Mouse (Mus musculus): ENCODE results near the gene Lrrk2. TPM values are rescaled to one million over a fixed set of nuclear protein-coding genes. Genes with fewer than 3 reads are reported as not detected.

Gene Lrrk2
- polyA plus RNA-seq, 1 experiment from 2014 or later, result 1.5 TPM

GRCm38 (mm10) chr15:91700841-91701240, 27.9 kb downstream of the Lrrk2 start:
- no peaks in the 10 kb centered on the region for H3K36me3 ChIP-seq
- no peak overlapping the region for H3K9ac ChIP-seq
- H3K4me3 ChIP-seq, result no peak overlapping the region
- ATAC-seq (ENCODE audit: low FRiP score), result no peak
- H3K9me3 ChIP-seq, result no peaks in the 10 kb centered on the region
- no peak overlapping the region for H3K4me2 ChIP-seq
- H3K27ac ChIP-seq, result no peak overlapping the region
- H3K27me3 ChIP-seq, result no peaks in the 10 kb centered on the region
- WGBS, result 22% methylated on average over 1 of the region's 1 CpGs
- peaks cover 6% of the 10 kb centered on the region; the same call in 1 of the 2 replicates for H3K4me1 ChIP-seq (replicated peaks)

GRCm38 (mm10) chr15:91702991-91703715, 30.2 kb downstream of the Lrrk2 start:
- peaks cover 6% of the 10 kb centered on the region; the same call in 1 of the 2 replicates for H3K4me1 ChIP-seq (replicated peaks)
- WGBS, result 40% methylated on average over 8 of the region's 8 CpGs
- ATAC-seq (ENCODE audit: low FRiP score), result peak; percentile 63
- no peaks in the 10 kb centered on the region for H3K36me3 ChIP-seq
- no peaks in the 10 kb centered on the region for H3K9me3 ChIP-seq
- no peak overlapping the region for H3K4me2 ChIP-seq
- no peaks in the 10 kb centered on the region for H3K27me3 ChIP-seq
- no peak overlapping the region for H3K9ac ChIP-seq
- H3K4me3 ChIP-seq, result no peak overlapping the region
- no peak overlapping the region for H3K27ac ChIP-seq

DNA sequence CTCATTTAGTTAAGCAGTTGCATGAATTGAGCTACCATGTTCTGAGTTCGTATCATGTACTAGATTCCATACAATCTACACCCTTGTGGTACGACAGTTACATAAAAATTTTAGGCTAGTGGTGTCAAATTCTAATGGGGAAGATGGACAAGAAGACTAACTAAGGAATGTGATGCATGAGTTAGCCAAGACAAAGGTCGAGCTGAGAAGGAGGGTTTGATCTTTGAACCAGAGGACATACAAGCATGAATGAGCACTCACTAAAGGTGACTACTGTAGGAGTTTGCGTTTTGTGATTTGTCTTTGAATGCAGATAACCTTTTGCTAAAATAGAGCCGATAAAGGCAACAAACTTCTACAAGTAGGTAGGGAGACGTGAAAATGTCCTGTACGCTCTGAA, 31.1 kb downstream of the Lrrk2 start:
- Histone ChIP-seq H3K9ac (no peak overlapping the region), H3K27me3 (no peaks in the 10 kb centered on the region), H3K4me3 (no peak overlapping the region), H3K9me3 (no peaks in the 10 kb centered on the region), H3K4me2 (no peak overlapping the region), H3K36me3 (no peaks in the 10 kb centered on the region), H3K27ac (no peak overlapping the region), H3K4me1 (replicated peaks) (peaks cover 6% of the 10 kb centered on the region; the same call in 1 of the 2 replicates)
- 82% methylated on average over 7 of the region's 7 CpGs for WGBS
- ATAC-seq (ENCODE audit: low FRiP score), result no peak

GRCm38 (mm10) chr15:91709207-91710130, 36.5 kb downstream of the Lrrk2 start:
- peak; percentile 49; the same call in 1 of the 2 replicates for ATAC-seq (ENCODE audit: low FRiP score)
- WGBS, result 29% methylated on average over 29 of the region's 29 CpGs
- Histone ChIP-seq H3K27me3 (no peaks in the 10 kb centered on the region), H3K4me1 (replicated peaks) (peaks cover 6% of the 10 kb centered on the region; the same call in 1 of the 2 replicates), H3K27ac (no peak overlapping the region), H3K36me3 (no peaks in the 10 kb centered on the region), H3K9ac (peak overlapping the region; percentile 49), H3K4me3 (peak overlapping the region; percentile 32), H3K4me2 (peak overlapping the region; percentile 56), H3K9me3 (no peaks in the 10 kb centered on the region)

DNA sequence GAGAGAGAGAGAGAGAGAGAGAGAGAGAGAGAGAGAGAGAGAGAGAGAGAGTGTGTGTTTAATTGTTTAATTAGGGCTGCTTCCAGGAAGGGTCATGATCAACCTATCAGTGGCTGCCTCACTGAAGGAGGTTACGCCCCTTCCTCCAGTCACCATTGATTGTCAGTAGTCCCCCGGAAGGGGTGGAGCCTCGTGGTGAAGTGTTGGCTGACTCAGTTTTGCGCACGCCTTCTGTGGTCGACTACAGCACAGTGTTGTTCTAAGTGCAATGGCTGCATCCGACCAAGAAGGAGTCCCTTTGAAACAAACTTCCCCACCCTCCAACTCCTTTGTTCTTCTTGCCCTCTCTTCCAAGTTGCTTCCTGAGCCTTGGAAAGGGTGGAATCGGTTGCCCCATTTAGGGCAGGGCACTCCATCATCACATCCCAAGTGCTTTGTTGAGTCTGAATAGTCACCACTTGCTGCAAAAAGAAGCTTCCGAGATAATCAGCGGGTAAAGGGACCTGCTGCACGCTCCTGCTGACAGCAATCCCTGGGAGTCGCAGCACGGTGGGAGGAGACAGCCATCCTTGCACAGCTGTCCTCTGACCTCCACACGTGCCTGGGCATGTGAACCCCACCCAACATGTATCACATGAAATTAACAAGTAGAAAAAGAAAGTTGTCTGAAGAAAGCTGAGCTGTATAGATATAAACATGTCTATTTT, 62.4 kb downstream of the Lrrk2 start:
- Histone ChIP-seq H3K9me3 (no peaks in the 10 kb centered on the region), H3K27me3 (no peaks in the 10 kb centered on the region), H3K4me1 (replicated peaks) (no peaks in the 10 kb centered on the region), H3K4me2 (peak overlapping the region; percentile 15; the same call in 1 of the 2 replicates), H3K4me3 (no peak overlapping the region), H3K9ac (no peak overlapping the region), H3K36me3 (no peaks in the 10 kb centered on the region), H3K27ac (no peak overlapping the region)
- WGBS, result 50% methylated on average over 14 of the region's 14 CpGs
- ATAC-seq (ENCODE audit: low FRiP score), result no peak

GRCm38 (mm10) chr15:91736791-91737533, 64.0 kb downstream of the Lrrk2 start:
- Histone ChIP-seq H3K4me2 (no peak overlapping the region), H3K9me3 (no peaks in the 10 kb centered on the region), H3K4me1 (replicated peaks) (no peaks in the 10 kb centered on the region), H3K9ac (no peak overlapping the region), H3K27ac (no peak overlapping the region), H3K36me3 (no peaks in the 10 kb centered on the region), H3K4me3 (no peak overlapping the region), H3K27me3 (no peaks in the 10 kb centered on the region)
- 47% methylated on average over 15 of the region's 15 CpGs for WGBS
- no peak for ATAC-seq (ENCODE audit: low FRiP score)

GRCm38 (mm10) chr15:91738808-91739207, 65.8 kb downstream of the Lrrk2 start:
- H3K36me3 ChIP-seq, result no peaks in the 10 kb centered on the region
- no peak overlapping the region for H3K4me3 ChIP-seq
- ATAC-seq (ENCODE audit: low FRiP score), result no peak
- H3K4me1 ChIP-seq (replicated peaks), result no peaks in the 10 kb centered on the region
- no peak overlapping the region for H3K4me2 ChIP-seq
- no peaks in the 10 kb centered on the region for H3K9me3 ChIP-seq
- 84% methylated on average over 9 of the region's 9 CpGs for WGBS
- H3K27ac ChIP-seq, result no peak overlapping the region
- no peaks in the 10 kb centered on the region for H3K27me3 ChIP-seq
- H3K9ac ChIP-seq, result no peak overlapping the region

DNA sequence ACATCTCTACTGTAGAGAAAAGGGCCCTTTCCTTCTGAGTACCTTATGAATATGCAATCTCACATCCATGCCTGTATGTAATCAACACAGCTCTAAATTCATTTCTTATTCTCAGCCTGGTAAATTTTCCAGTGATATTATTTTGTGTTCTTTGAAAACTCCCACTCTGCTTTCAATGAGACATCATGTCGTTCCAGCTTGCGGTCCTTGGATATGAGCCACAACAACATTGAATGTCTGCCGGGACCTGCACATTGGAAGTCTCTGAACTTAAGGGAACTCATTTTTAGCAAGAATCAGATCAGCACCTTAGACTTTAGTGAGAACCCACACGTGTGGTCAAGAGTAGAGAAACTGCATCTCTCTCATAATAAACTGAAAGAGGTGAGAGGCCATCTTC, 72.5 kb downstream of the Lrrk2 start:
- H3K9ac ChIP-seq, result no peak overlapping the region
- no peaks in the 10 kb centered on the region for H3K4me1 ChIP-seq (replicated peaks)
- ATAC-seq (ENCODE audit: low FRiP score), result no peak
- H3K9me3 ChIP-seq, result no peaks in the 10 kb centered on the region
- H3K4me3 ChIP-seq, result no peak overlapping the region
- no peak overlapping the region for H3K27ac ChIP-seq
- 86% methylated on average over 4 of the region's 4 CpGs for WGBS
- no peaks in the 10 kb centered on the region for H3K27me3 ChIP-seq
- no peak overlapping the region for H3K4me2 ChIP-seq
- no peaks in the 10 kb centered on the region for H3K36me3 ChIP-seq

- H3K4me3 ChIP-seq, result no peak overlapping the region
- H3K9me3 ChIP-seq, result no peaks in the 10 kb centered on the region
- no peaks in the 10 kb centered on the region for H3K36me3 ChIP-seq
- H3K4me1 ChIP-seq (replicated peaks), result peaks cover 5% of the 10 kb centered on the region; the same call in 1 of the 2 replicates
- no peak overlapping the region for H3K4me2 ChIP-seq
- WGBS, result 71% methylated on average over 12 of the region's 12 CpGs
- no peak overlapping the region for H3K27ac ChIP-seq
- no peak overlapping the region for H3K9ac ChIP-seq
- no peaks in the 10 kb centered on the region for H3K27me3 ChIP-seq
- ATAC-seq (ENCODE audit: low FRiP score), result no peak
Observed at GRCm38 (mm10) chr15:91752111-91752510, 79.1 kb downstream of the Lrrk2 start.

DNA sequence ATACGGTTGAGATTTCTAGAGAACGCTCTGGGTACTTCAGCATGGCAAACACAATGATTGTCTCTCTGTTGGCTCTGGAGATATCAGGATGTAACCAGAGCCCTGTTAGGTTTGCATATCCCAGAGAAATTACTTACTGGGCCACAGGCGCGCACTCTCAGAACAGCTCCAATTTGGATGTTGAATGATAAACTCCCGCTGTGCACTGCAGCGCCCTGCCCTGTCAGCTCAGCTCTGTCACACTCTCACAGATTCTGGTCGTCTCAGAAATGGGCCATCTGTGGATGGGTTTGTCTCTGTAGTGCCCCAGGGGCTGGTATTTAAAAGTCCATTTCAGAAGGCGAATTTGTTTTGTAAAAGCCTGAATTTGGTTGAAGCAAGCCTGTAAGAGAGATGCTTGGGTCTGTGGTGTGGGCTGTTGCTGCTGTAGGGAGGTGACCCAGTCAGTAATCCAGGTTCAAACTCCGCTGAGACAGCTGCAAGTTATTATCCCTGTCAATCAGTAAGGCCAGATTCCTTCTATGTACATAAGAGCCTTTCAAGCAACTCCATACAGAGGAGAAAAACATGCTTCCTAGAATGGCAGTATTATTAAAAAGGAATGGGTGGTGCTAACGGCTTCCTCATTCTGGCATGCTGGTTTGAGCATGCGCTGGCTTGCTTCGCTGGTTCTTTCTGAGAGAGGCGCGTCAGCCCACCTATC, 80.6 kb downstream of the Lrrk2 start:
- no peak overlapping the region for H3K4me3 ChIP-seq
- no peaks in the 10 kb centered on the region for H3K36me3 ChIP-seq
- H3K27ac ChIP-seq, result no peak overlapping the region
- peaks cover 5% of the 10 kb centered on the region; the same call in 1 of the 2 replicates for H3K4me1 ChIP-seq (replicated peaks)
- WGBS, result 77% methylated on average over 14 of the region's 14 CpGs
- ATAC-seq (ENCODE audit: low FRiP score), result no peak
- H3K9me3 ChIP-seq, result no peaks in the 10 kb centered on the region
- H3K9ac ChIP-seq, result no peak overlapping the region
- H3K4me2 ChIP-seq, result no peak overlapping the region
- H3K27me3 ChIP-seq, result no peaks in the 10 kb centered on the region

DNA sequence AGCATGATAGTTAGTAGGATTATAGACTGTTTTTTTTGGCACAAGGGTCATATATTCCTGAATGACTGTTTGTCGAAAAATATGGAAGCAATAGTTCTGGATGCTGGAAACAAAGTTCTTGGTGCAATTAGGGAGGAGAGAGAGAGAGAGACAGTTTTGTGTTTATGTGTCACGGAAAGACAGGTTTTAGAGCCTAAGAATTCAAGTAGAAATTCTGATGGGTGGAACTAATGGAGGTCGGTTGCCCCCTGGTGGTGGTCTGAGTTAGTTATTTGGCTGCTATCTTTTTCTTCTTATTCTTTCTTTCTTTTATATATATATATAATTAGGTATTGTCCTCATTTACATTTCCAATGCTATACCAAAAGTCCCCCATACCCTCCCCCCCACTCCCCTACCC, 81.6 kb downstream of the Lrrk2 start:
- H3K4me2 ChIP-seq, result no peak overlapping the region

More for the DNA sequence above, 81.6 kb downstream of the Lrrk2 start:
- H3K36me3 ChIP-seq, result no peaks in the 10 kb centered on the region
- H3K4me3 ChIP-seq, result no peak overlapping the region
- no peak overlapping the region for H3K27ac ChIP-seq
- peaks cover 5% of the 10 kb centered on the region; the same call in 1 of the 2 replicates for H3K4me1 ChIP-seq (replicated peaks)
- H3K9me3 ChIP-seq, result no peaks in the 10 kb centered on the region
- ATAC-seq (ENCODE audit: low FRiP score), result no peak
- WGBS, result 27% methylated on average over 3 of the region's 3 CpGs
- no peaks in the 10 kb centered on the region for H3K27me3 ChIP-seq
- H3K9ac ChIP-seq, result no peak overlapping the region
